Mouse (Mus musculus): ENCODE results near the gene Lce3d. TPM values are rescaled to one million over a fixed set of nuclear protein-coding genes. Genes with fewer than 3 reads are reported as not detected.
A peak's percentile ranks its signal among the peaks of the same experiment; 100 is the strongest.

Gene Lce3d
- polyA plus RNA-seq (2012; rRNA removed) = not detected in 2 replicates

GRCm38 (mm10) chr3:92957090-92957489, at the start of gene Lce3d:
Gene Lce3d (plus strand): TSS chr3:92957390.
- DNase-seq (ENCODE audit: low spot score) = no peak

GRCm38 (mm10) chr3:92907571-92907970, 49.6 kb upstream of the Lce3d start:
- DNase-seq (ENCODE audit: low spot score) = no peak

DNA sequence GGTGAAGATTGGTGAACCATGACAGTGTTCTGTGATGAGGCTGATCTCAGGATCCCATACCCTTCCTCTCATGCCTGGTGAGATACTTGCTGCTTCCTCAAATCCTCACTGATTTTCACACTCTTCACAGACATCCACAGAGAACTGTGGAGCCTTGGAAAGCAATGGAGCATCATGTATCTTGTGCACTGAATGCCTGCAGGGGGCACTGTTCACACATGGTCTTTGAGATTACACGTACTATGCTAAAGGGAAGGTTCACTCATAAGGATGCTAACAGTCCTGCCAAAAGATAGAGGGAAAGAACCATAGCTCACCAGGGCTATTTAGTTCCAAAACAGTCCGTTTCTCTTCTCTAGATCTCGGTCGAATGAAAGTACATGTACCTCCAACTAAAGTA, 36.8 kb upstream of the Lce3d start:
- DNase-seq (ENCODE audit: low spot score) = no peak

- no peak for DNase-seq (ENCODE audit: low spot score)
These were observed 31.1 kb upstream of the Lce3d start, which contains the start of gene Lce3a for GRCm38 (mm10) chr3:92926130-92926529. Gene Lce3a (minus strand): TSS chr3:92926230.

DNA sequence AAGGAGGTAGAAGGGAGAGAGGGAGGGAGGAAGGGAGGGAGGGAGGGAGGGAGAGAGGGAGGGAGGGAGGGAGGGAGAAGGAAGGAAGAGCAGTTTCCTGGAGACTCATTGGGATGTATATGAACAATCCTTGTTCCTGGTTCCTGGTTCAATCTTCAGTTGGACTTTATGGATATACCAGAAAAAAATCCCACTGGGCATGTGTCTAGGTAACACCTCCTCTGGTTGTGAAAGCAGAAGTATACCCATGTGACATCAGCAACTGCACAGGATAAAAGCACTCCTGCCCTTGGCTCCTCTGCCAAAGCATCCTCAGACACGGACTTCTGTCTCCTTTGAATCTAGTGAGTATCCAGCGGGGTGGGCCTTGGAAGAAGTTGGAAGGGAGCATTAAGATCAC, 24.5 kb upstream of the Lce3d start, which contains the start of gene Lce3b:
Gene Lce3b, plus strand, starts transcription at position 301 of the 400 bp plus-strand sequence.
- DNase-seq (ENCODE audit: low spot score) = no peak

DNA sequence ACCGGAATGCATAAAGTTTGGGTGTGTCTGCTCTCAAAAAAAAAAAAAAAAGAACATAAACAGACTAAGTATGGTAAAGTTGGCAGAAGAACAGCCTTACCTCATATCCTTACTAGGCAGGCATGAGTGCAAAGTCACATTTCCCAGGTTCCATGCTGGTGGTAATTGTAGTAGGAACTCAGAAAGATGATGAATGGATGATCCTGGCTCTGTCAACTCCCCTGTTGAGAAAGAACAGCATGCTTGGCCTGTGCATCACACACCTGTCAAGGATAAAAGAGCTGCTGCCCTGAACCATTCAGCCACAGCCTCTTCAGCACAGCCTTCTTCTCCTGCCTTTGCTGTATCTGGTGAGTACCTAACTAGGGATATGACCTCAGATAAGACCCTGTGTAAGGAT, 13.0 kb upstream of the Lce3d start, which contains the start of gene Lce3c:
Gene Lce3c, plus strand, starts transcription at position 301 of the 400 bp plus-strand sequence.
- DNase-seq (ENCODE audit: low spot score) = no peak

DNA sequence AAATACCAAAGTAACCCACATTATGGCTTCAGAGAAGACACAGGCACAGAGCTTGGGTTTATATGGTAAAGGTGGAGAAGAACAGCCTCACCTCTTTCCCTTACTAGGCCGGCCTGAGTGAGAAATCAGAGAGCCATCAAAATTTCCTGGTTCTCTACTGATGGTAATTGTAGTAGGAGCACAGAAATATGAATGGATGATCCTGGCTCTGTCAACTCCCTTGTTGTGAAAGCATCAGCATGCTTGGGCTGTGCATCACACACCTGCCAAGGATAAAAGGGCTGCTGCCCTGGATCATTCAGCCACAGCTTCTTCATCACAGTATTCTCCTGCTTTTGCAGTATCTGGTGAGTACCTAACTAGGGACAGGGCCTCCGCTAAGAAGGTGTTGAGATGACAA, 9.6 kb downstream of the Lce3d start, which contains the start of gene Lce3e:
Gene Lce3e, plus strand, starts transcription at position 301 of the 400 bp plus-strand sequence.
- DNase-seq (ENCODE audit: low spot score) = no peak

DNA sequence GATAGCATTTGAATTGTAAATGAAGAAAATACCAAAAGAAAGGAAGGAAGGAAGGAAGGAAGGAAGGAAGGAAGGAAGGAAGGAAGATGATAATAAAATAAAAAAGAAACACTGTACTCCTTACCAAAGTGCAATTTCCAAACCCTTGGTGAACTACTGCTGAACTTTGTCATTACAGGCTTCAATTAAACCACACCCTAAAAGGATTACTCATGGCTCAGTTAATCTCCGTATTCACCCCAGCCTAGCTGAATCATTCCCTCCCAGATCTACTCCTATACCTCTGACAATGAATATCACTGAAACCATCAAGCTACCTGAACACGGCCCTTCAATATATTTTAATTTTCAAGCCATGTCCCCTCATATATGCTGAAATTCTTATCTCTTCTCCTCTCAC, 21.3 kb downstream of the Lce3d start:
- DNase-seq (ENCODE audit: low spot score) = no peak

DNA sequence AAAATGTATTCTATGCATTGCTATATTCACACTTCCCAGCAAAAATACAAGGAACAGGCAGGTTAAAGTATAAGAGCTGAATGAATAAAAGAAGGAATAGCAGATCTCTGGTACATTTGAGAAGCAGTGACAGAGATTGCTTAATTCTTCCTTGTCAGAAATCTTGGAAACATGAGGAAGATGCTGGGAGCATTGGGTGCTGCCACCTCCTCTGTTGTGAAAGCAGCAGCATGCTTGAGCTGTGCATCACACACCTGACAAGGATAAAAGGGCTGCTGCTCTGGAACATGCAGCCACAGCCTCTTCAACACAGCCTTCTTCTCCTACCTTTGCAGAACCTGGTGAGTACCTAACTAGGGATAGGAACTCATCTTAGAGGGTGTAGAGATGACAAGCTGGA, 34.7 kb downstream of the Lce3d start, which contains the start of gene Lce3f:
Gene Lce3f, plus strand, starts transcription at position 301 of the 400 bp plus-strand sequence.
- DNase-seq (ENCODE audit: low spot score) = no peak

DNA sequence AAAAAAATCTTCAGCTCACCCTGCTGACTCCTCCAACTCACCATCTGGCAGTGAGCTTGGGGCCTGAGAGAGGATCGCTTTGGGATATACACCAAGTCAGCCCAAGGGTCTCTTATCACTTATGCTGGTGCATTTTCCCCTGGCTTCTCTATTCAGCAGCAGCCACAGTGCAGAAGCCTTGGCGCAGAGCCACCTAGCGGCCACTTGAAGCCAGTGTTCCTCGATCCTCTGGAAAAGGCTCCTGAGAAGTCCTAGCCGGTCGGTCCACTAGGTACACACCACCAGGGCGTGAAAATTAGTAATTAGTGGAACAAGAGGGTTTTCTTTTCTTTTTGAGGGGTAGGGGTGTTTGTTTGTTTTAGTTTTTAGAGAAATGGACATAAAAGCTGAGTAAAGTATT, 41.5 kb downstream of the Lce3d start:
- peak; percentile 42 for DNase-seq (ENCODE audit: low spot score)

GRCm38 (mm10) chr3:93000621-93001020, 43.4 kb downstream of the Lce3d start:
- DNase-seq (ENCODE audit: low spot score) = no peak

GRCm38 (mm10) chr3:93002843-93003242, 45.7 kb downstream of the Lce3d start:
- DNase-seq (ENCODE audit: low spot score) = no peak

Other genes with a start within 250 kb of the Lce3d start
- not detected in 2 replicates for gene Lce1e, start 248.3 kb upstream of the Lce3d start, polyA plus RNA-seq (2012; rRNA removed)
- gene Lce1f, start 237.0 kb upstream of the Lce3d start, polyA plus RNA-seq (2012; rRNA removed) = not detected in 2 replicates
- gene Gm38119, start 218.3 kb upstream of the Lce3d start, polyA plus RNA-seq (2012; rRNA removed) = not detected in 2 replicates
- not detected in 2 replicates for gene Lce1g, start 205.1 kb upstream of the Lce3d start, polyA plus RNA-seq (2012; rRNA removed)
- gene Lce1h, start 192.3 kb upstream of the Lce3d start, polyA plus RNA-seq (2012; rRNA removed) = not detected in 2 replicates
- not detected in 2 replicates for gene Lce1i, start 178.5 kb upstream of the Lce3d start, polyA plus RNA-seq (2012; rRNA removed)
- gene Lce1j, start 166.9 kb upstream of the Lce3d start, polyA plus RNA-seq (2012; rRNA removed) = not detected in 2 replicates
- gene Lce1k, start 149.5 kb upstream of the Lce3d start, polyA plus RNA-seq (2012; rRNA removed) = not detected in 2 replicates
- gene Kprp, start 130.1 kb upstream of the Lce3d start, polyA plus RNA-seq (2012; rRNA removed) = not detected in 2 replicates
- not detected in 2 replicates for gene Lce1l, start 106.1 kb upstream of the Lce3d start, polyA plus RNA-seq (2012; rRNA removed)
- gene 2310050C09Rik, start 87.2 kb upstream of the Lce3d start, polyA plus RNA-seq (2012; rRNA removed) = not detected in 2 replicates
- not detected in 2 replicates for gene Lce3a, start 31.2 kb upstream of the Lce3d start, polyA plus RNA-seq (2012; rRNA removed)
- gene Lce3b, start 24.4 kb upstream of the Lce3d start, polyA plus RNA-seq (2012; rRNA removed) = not detected in 2 replicates
- gene Lce3c, start 12.9 kb upstream of the Lce3d start, polyA plus RNA-seq (2012; rRNA removed) = not detected in 2 replicates
- gene Lce3e, start 9.7 kb downstream of the Lce3d start, polyA plus RNA-seq (2012; rRNA removed) = not detected in 2 replicates
- not detected in 2 replicates for gene Lce3f, start 34.8 kb downstream of the Lce3d start, polyA plus RNA-seq (2012; rRNA removed)
- not detected in 2 replicates for gene Crct1, start 58.3 kb downstream of the Lce3d start, polyA plus RNA-seq (2012; rRNA removed)
- not detected in 2 replicates for gene Lce1m, start 61.7 kb downstream of the Lce3d start, polyA plus RNA-seq (2012; rRNA removed)
- gene Gm4858, start 111.4 kb downstream of the Lce3d start, polyA plus RNA-seq (2012; rRNA removed) = not detected in 2 replicates
- gene Crnn, start 187.4 kb downstream of the Lce3d start, polyA plus RNA-seq (2012; rRNA removed) = 0.03 TPM in 1 of 2 replicates, not detected in the other
- not detected in 2 replicates for gene Flg2, start 239.9 kb downstream of the Lce3d start, polyA plus RNA-seq (2012; rRNA removed)

All from urinary bladder, adult 2 months (tissue).